8 mouse cellular contexts compared by ENCODE assay signal in the genomic region with DNA sequence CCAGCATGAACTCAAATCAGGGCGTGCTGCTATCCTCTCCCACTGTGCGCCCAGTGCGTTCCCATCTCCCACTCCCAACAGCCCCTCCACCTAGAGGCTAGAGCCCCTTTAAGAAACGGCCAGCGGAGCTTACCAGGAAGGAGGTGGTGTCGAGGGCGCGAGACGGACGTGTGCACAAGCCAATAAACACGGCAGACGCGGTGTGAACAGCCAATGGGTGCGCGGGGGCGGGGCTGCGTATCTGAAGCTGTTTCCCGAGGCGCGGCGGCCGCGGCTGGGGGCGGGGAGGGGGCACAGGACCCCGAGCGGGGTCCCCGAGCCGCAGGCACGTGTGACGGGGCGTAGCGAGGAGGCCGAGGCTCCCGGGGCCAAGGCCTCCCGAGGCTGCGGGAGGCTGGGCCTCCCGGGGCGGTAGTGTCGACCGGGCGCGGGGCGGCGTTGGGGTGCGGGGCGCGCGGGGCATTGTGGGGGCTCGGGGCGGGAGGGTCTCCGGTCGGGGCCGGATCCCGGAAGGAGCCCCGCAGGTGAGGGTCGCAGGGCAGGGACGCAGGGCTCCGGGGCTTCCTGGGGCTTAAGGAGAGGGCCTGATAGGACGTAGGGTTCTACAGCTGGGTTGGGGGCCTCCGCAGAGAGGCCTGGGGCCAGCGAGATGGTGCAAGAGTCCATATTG. TPM values are rescaled to one million over a fixed set of nuclear protein-coding genes. Genes with fewer than 3 reads are reported as not detected.
DNase-seq lines count a peak whose midpoint lies in the region; ATAC-seq and TF ChIP-seq lines count a peak whose summit lies in the region.

A gene (plus strand): TSS at position 213 of the 670 bp plus-strand sequence.
A gene (minus strand): TSS at position 445 of the 670 bp plus-strand sequence.

- H3K4me3 ChIP-seq in hindbrain, embryonic 16.5 days (ENCODE audit: low read length): peak within 1 kb of the TSS; percentile 81
- H3K4me3 ChIP-seq in left cerebral cortex, adult 2 months: peak within 1 kb of the TSS; percentile 95

- peak; percentile 93 for DNase-seq in T-cell, adult 2 months (ENCODE audit: low spot score)
- peak; percentile 99 to 100 for DNase-seq in cerebellum, postnatal 36 days
- DNase-seq in gastrocnemius, adult 18-20 months (ENCODE audit: low spot score): peak; percentile 98
- DNase-seq in left cerebral cortex, adult 2 months (ENCODE audit: extremely low spot score in 1 of 2, low spot score in 2 of 2): peak; percentile 99
- peak; percentile 99 to 100 for DNase-seq in right cerebral cortex, adult 2 months (ENCODE audit: low spot score in 2 of 2)
- DNase-seq in urinary bladder, postnatal 14 days (ENCODE audit: low spot score): peak; percentile 97

- peak within 1 kb of the TSS; percentile 89 for H3K4me2 ChIP-seq in hindbrain, embryonic 16.5 days (ENCODE audit: low read length)

- peaks cover 21% of the 10 kb centered on the region for H3K4me1 ChIP-seq in hindbrain, embryonic 16.5 days (ENCODE audit: control insufficient read depth, insufficient read depth, low read depth, low read length)

- no peaks in the 10 kb centered on the region for H3K9me3 ChIP-seq in hindbrain, embryonic 16.5 days (ENCODE audit: control insufficient read depth, low read length)

- WGBS in hindbrain, embryonic 16.5 days: under 1% methylated on average over 50 of the region's 61 CpGs

- peak within 1 kb of the TSS; percentile 93 for H3K27ac ChIP-seq in hindbrain, embryonic 16.5 days (ENCODE audit: low read depth, low read length)
- peak within 1 kb of the TSS; percentile 96 for H3K27ac ChIP-seq in left cerebral cortex, adult 2 months

- peak; percentile 96 for ATAC-seq in hindbrain, embryonic 16.5 days
- peak; percentile 91 for ATAC-seq in megakaryocyte, adult 5-6 weeks (ENCODE audit: poor library complexity, severe bottlenecking)

- intact Hi-C loops in left cerebral cortex, adult 2 months (cut with DNase I): no loop called here

- H3K36me3 ChIP-seq in hindbrain, embryonic 16.5 days (ENCODE audit: control insufficient read depth, insufficient read depth, low read length): peaks cover 14% of the 10 kb centered on the region

- TF ChIP-seq CTCF in left cerebral cortex, adult 2 months (IDR thresholded peaks at IDR 0.05): no peak

- H3K27me3 ChIP-seq in hindbrain, embryonic 16.5 days (replicated peaks; ENCODE audit: control insufficient read depth, insufficient read depth, low read length): no peaks in the 10 kb centered on the region

- peak within 1 kb of the TSS; percentile 98 for H3K9ac ChIP-seq in hindbrain, embryonic 16.5 days (ENCODE audit: low read depth, low read length)

RNA-seq across cellular contexts. Expression of the first gene that starts in this region (rescaled TPM):
- total RNA-seq in gastrocnemius, adult 18-20 months (2021): 100 to 1,000 TPM; 103 to 105 TPM
- 429 and 441 TPM in 2 replicates for polyA plus RNA-seq in hindbrain, embryonic 16.5 days (2015; fragmentation: Nextera tagmentation; extraction: Ambion mirVana)
- 100 to 1,000 TPM; 392 to 410 TPM for total RNA-seq in left cerebral cortex, adult 2 months (2021)
- total RNA-seq in megakaryocyte, adult 5-6 weeks (2015): 75.1 and 75.3 TPM in 2 replicates
- total RNA-seq in megakaryocyte, adult 5-6 weeks (2017): 146 and 166 TPM in 2 replicates

RNA-seq across cellular contexts. Expression of the second gene that starts in this region (rescaled TPM):
- total RNA-seq in gastrocnemius, adult 18-20 months (2021): 10 to 100 TPM; 76.3 to 80.6 TPM
- polyA plus RNA-seq in hindbrain, embryonic 16.5 days (2015; fragmentation: Nextera tagmentation; extraction: Ambion mirVana): 45.2 and 45.4 TPM in 2 replicates
- 10 to 100 TPM; 39.8 to 44.4 TPM for total RNA-seq in left cerebral cortex, adult 2 months (2021)
- 88.7 and 114 TPM in 2 replicates for total RNA-seq in megakaryocyte, adult 5-6 weeks (2015)
- 71.4 and 80.6 TPM in 2 replicates for total RNA-seq in megakaryocyte, adult 5-6 weeks (2017)

Comparison
In these comparisons a context has a peak if more than half of its experiments do, and no peak if none do; other contexts are left out.
1. Peak in every context shown above with its lines: DNase-seq, ATAC-seq, H3K4me3 ChIP-seq and H3K27ac ChIP-seq.